Mouse (Mus musculus) testis, postnatal 10 days (tissue): ENCODE results near the gene Hrh2.

Experiments
- DNase-seq: peaks from one replicate; pipeline ENCODE4 v3.0.0; 2021; ENCODE audit warnings: low spot score

The Hrh2 gene

DNA sequence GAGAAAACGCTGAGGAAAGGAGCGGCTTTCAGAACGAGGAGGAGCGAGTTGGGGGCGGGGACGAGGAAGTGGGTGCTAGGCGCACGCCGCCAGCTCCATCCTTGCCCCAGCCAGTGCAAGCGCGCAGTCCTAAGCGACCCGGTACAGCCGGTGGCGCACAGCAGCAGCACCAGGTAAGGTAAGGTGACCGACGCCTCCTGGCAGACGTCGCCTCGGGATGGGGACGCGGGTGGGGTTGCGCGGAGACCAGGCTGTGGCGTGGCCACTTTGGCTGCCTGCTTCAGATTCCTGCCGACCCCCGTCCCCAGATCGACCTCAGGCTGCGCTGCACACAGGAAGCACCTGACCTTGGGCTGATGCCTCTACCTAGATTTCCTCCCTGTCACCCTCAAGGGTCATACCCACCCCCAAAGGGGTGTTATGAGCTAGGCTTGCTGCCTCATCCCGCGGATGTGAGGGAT is at the start of gene Hrh2:
Gene Hrh2 (plus strand): TSS at position 109 of the 461 bp plus-strand sequence.
- DNase-seq: no peak

DNA sequence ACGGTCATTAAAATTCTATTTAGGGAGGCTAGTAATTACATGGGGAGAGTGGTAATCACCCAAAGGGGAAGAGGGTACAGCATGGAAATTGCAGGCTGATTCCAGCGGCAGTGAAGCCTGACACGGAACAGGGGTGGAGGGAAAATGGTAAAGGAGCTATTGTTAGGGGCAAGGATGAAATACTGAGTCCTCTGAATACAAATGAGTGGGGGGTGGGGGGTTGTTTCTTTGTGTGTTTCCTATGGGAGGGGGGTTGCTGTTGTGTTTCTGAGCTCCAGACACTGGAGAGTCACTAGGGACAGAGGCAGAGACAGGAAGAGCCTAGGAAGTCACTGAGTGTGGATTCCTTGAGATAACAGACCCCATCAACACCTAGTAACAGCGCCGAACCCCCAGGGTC is 48.1 kb upstream of the Hrh2 start:
- no peak for DNase-seq

DNA sequence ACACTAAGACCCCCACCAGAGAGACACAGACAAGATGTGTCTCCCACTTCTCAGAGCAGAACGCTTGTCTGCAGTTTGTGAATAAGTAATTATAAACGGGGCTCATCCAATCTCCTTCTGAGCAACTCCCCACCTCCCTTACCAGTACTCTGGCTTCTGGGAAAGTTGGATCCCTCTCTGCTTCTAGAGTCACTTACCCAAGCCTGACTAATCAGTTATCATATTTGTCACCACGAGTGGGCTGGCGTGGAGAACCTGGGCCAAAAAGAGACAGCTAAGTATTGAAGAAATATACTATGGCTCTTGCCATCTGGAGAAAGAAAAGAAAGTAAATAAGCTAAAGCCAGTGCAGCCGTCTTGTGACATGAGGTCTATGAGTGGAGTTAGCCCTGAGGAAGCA is 47.3 kb upstream of the Hrh2 start:
- DNase-seq: no peak

DNA sequence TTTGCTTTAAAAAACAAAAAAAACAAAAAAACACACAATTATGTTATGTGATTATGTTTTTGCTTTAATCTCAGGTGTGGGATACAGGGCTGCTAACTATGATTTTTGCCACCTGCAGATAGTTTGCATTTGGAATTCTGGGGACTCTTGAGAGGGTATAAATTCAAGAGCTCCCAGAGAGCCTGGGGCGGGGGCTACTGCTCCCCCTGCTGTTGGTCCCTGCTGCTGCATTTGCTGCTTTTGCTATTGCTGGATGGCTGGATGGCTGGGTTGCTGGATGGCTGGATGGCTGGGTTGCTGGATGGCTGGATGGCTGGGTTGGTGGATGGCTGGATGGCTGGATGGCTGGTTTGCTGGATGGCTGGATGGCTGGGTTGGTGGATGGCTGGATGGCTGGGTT is 44.6 kb upstream of the Hrh2 start:
- DNase-seq: no peak

DNA sequence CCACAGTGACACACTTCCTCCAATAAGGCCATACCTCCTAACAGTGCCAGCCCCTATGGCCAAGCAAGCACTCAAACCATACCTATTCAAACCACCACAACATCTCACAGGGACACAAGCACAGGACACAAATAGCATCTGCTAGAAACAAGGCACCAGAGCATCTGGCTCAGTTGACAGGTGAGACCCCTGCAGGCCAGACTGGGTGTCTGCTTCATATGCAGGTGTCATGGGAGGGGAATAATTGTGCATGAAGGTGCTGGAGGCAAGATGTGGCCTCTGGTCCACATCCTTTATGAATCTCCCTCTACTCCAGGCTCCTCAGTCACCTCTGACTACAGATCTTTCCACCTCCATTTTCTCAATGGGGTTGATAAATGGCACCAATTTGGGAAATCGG is 39.5 kb upstream of the Hrh2 start:
- DNase-seq: no peak

DNA sequence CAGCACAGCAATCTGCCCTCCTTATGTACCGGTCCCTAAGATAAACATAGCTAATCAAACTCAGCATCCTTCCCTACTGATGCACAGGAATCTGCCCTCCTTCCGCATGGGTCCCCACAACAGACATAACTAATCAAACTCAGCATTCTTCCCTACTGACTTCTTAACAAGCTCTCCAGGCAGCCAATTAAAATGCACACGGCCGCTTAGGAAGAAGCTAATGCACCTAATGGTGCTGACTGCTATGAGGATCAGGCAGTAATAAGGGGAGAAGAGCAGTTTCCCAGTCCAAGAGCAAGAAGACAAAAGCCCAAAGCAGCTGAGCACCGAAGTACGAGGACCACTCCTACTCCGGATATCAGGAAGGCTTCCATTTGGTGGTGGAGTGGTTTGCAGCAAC is 39.0 kb upstream of the Hrh2 start:
- no peak for DNase-seq

DNA sequence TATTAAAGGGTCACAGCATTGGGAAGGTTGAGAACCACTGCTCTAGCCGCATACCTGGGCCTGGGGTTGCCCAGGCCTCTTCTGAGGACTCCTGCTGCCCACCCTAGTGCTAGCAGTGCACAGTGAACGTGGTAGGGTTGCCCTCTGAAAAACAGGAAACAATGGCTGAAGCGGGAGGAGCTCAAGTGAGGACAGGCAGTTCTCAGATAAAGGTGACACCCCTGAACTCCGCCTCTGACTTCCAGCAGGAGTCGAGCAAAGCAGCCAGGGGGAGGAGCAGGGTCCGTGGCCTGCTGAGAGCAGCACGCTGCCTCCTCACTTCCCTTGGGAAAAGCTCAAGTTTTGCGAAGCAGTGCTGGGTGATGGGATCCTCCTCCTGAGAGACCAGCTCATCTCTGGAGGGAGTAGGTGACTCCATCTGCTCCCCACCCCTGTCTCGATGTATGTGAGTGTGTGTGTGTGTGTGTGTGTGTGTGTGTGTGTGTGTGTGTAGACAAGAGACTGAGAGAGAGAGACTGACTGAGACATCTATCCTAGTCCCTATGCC is 38.2 kb upstream of the Hrh2 start:
- no peak for DNase-seq

DNA sequence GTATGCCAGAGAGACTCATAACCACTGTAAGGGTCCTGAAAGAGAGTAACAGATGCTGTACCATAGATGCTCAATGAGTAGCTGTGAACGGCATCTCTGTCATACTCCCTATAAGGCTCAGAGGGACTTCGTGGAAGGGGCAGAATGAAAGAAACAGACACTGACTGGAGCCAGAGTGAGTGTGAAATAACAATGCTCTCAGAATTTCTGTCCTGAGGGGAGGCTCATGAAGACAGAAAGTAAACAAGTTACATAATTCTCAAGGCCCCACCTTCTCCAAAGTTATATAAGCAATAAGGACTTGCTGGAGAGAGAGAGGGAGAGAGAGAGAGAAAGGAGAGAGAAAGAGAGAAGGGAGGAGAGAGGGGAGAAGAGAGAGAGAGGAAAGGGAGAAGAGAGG is 36.1 kb upstream of the Hrh2 start:
- no peak for DNase-seq

DNA sequence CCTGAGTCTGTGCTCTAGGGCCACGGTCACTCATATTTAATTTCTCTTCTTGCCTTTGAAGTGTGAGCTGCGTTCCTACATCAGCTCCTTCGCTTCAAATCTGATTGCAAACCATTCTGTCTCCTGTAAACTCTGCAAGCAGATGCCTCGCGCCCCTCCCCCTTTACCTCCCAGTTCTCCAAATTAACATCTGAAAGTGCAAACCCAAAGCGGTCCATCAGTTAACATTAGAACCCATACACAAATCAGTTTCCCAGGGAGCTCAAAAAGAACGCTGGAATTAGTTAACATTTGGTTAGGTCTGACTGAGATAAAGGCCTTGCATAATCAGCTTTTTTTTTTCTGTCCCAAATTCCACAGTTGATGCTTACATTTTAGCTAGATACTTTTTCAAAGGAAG is 32.7 kb upstream of the Hrh2 start:
- DNase-seq: no peak

DNA sequence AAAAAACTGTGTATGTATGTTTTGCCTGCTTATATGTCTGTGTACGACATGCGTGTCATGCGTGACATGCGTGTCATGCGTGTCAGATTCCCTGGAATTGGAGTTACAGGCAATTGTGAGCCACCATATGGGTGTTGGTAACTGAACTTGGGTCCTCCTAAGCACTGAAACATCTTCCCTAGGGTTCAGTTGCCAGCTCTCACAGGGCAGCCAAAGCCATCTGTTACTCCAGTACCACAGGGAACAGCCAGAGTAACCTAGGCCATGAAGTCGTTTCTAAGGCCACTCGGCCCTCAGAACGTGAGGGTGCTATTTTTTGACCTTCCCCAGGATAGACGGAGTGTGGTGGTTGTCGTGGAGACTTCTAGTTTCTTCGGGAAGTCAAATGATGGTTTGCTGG is 32.2 kb upstream of the Hrh2 start:
- DNase-seq: no peak

DNA sequence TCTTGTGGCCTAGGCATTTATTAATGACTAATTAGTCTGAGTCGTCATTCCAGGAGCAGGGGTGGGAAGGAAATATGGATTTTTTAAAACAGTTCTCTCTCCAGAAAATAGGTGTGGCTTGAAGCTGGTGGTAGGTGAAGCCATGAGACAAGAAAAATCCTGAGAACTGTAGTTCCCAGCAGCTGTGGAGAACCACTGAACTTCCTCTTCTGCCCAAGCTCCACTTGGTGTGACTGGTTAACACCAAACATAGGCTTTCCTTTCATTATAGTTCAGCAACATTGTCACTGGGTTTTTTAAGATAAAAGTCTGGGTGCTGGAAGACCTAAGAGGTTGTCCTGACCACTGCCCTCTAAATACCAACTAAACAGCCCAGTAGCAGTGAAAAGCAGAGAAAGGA is 31.4 kb upstream of the Hrh2 start:
- no peak for DNase-seq

DNA sequence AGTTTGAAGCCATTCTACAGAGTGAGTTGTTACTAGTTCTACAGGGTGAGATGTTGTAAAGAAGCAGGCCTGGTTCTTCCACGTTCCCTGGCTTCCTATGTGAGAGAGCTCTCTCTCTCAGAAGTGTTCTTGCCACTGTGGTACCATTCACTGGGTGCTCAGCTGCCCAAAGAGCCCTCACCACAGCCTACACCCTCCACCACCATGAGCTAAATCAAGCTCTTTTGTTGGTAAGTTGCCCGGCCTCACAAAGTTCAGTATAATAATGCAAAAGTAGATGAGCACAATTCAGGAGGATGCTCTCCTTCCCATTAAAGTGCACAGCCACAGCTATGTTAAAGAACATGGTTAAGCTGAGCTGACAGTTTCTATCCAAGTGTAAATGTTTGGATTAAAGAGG is 30.4 kb upstream of the Hrh2 start:
- DNase-seq: no peak

DNA sequence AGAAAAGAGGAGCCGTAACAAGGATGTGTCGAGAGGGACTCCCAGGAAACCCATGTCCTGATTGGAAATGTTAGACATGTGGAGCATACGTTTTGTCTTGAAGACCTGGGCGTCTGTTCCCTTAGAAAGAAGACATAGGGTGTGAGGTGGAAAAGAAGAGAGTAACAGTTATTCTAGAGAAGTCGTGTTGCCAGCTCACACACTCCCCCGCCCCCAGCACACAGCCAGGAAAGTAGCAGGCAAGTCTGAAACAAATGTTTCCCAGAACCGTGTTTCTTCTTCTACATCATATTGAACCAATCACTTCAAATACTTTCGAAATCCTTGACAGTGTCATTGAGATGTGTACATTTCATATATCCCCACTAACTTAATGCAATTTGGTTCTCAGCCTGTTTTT is 28.6 kb upstream of the Hrh2 start:
- DNase-seq: no peak

DNA sequence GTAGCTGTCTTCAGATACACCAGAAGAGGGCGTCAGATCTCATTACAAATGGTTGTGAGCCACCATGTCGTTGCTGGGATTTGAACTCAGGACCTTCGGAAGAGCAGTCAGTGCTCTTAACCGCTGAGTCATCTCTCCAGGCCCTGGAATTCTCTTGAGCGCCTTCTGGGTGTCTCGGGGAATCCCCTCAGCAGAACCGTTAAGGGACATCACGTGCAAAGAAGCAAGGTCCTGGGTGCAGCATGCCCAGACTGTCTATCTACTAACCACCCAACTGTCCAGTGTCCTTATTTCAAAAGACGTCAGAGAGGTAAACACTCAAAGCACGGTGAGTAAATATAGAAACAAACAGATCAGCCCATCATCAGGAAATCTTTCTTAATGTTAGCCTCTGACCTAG is 27.5 kb upstream of the Hrh2 start:
- DNase-seq: no peak

DNA sequence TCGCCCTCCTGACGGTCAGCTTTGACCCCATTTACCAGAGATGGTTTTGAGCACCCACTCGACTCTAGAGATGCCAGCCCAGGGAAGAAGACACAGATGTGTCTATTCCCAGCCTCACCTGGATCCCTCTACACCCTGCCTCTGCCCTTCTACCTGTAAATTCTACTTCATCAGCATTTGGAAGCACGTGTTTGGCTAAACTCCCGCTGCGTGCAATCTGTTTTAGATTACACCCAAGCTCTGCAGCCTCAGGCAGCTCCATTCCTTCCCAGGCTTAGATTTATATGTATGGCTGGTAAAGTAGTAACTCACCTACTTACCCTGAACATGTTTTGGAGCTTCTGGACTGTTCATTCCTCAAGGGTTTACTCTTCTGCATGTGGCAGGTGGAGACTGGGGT is 26.9 kb upstream of the Hrh2 start:
- no peak for DNase-seq

DNA sequence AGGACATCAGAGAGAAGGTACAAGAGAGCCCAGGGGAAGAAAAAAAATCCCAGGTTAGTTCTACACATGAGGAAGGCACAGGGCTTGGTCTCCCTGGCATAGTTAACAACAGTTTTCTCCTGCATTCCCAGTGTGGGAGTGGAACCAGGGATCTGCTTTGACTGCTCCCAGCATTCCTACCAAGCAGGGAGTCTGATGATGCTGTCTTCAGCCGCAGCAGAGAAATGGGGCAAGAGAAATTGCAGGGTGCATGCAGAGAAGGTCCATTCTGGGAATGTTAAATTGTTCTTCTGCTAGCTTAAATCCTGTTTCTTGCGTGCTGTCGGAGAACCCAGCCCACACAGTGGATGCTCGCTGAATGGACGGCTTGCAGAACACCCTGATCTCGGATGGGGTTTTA is 26.2 kb upstream of the Hrh2 start:
- no peak for DNase-seq

DNA sequence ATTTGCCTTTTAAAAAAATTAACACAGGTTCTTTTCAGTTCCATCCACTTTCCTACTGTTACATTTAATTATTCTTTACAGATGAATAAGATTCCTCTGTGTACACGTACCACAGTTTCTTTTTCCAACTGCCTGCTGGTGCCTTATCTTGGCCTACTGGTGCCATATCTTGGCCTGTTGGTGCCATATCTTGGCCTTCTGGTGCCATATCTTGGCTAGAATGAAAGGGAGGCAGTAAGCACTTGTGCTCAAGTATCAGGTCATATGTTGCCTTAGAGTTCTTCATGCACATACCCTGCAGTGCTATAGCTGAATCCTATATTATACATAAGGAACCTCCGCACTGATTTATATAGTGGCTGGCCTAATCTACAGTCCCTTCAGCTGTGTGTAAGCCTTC is 24.9 kb upstream of the Hrh2 start:
- no peak for DNase-seq

DNA sequence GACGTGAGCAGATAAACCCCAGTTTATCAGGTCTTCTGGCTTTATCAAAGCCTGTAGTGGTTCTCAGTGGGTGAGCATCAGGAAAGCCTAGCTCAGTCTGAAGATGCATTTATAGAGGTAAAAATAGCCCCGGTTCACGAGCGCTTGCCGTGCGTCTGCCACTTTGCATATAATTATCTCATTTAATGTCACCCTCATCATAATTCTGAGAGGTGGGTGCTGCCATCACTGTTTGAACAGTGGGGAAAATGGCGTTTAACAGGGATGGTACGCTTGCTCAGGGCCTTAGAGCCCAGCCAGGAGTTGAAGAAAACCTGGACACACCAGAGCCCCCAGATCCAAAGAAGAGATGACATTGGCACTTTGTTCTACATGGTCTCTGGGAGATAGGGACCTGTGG is 23.3 kb upstream of the Hrh2 start:
- no peak for DNase-seq

DNA sequence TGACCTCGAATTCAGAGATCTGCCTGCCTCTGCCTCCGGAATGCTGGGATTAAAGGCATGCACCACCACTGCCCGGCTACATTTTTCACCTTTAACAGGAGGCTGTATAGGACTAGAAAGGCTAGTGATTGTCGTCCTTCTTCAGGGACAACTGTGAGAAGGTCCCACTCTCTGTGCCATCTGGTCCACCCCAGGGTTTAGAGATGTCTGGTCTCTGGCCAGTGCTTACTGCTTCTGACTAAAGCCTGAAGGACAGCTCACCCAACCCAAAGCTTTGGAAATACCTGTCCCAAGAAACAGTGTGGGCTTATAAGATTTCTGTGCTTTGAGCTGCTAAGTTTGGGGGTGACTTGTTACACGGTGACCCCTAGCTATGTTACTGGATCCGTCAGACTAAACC is 21.6 kb upstream of the Hrh2 start:
- DNase-seq: no peak

DNA sequence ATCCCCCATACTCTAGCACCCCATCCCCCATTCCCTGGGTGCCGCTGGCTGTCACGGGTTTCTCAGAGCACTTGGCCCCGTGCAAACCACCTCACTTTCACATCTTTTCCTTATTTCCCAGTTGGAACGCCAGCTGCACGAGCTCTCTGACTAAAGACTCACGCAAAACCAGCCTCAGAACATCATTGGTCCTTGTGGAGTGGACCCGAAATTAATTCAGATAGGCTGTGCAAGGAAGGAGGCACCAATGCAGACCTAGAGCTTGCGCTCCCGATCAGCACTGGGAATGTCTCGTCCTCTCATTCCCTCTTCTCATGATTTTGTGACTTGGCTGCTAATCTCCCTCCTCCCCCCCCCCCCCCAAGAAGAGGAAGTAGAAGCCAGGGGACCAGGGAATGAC is 20.6 kb upstream of the Hrh2 start:
- no peak for DNase-seq

DNA sequence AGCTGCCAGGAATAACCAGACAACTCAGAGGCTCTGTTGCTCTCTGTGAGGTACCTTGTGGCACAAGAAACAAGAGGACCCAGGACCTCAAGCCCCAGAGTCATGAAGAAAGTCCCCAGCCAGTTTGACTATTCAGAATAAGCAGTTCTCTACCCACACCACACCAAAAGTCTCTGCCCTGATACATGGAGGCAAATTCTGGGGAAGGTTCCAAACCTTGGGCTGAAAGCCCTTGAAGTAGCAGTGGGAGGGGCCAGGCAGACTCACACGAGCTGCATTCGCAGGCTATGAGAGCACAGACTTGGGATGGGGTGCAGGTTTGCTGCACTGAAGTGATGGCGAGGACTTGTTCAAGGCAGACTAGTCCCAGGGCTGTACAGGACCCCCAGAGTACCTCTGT is 20.2 kb upstream of the Hrh2 start:
- no peak for DNase-seq

DNA sequence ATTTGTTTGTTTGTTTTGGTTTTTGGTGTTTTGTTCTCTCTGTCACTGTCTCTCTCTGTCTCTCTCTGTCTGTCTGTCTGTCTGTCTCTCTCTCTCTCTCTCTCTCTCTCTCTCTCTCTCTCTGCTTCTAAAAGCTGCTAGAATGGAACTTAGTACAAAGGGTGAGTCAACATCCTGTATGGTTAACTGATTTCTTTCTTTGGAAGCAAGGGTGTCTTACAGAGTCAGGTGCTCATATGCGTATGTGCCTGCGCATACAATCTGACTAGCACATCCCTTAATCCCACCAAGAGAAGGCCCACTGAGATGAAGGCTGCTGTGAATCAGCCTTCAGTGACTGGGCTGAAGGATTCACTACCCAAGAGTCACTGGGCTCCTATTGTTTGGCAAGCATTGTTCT is 18.0 kb upstream of the Hrh2 start:
- DNase-seq: no peak

DNA sequence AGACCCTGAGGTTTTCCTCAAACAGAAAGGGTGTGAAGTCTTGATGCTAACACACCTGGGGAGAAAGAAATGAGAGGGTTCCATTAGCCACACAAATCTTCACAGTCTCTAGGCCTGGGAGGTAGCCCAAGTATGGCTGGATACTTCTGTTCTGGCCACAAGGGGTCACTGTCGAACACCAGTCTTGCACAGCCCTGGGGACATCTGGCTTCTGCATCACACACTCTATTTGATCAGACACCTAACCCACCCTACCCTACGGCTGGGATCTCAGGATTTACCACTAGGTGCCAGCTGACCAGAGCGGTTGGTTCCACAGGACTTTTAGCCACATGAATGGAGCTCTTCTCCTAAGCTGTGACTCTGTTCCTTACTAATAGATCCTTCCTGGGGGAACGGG is 17.2 kb upstream of the Hrh2 start:
- no peak for DNase-seq

DNA sequence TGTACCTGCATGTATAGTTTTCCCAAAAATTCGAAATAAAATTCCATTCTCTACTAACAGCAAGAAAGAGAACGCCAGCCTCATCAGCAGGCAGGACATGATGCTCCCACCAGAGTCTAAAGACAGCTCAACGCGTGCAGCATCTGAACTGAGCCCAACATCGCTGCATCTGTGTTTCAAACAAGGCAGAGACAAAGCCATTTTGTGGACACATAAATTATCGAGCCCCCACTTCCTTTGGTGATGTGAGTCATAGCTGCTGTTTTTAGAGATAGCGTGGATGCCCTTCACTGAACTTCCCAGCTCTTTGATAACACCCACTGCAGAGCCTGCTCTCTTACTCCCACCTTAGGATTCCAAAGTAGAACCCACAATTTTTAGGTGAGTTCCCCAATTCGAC is 16.5 kb upstream of the Hrh2 start:
- no peak for DNase-seq

DNA sequence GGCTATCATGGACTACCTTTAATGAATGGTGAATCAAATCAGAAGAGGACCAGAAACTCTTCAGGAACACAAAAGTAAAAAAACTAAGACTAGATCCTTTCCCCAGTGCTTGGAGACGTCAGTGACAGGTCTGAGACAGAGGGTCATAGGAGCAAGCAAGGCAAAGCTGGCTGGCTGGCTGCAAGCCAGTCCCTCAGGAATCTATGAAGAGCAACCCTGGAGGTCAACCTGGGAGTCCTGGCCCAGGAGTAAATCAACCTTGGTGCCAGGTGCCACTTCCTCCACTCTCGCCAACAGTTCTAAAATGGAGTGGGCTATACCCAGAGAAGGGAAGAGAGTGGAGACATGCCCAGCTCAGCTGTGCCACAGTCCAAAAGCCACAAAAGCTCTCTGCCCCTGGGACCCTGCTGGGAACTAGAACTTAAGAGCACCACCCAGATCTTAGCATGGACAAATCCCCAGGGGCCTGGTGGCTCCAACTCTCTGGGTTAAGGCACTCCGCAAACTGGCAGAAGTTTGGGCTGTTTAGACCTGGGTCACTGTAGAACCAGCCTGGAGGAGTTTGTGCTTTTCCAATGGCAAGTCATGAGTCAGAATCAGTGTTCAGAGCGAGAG is 15.4 kb upstream of the Hrh2 start:
- no peak for DNase-seq
